Mouse (Mus musculus): Measurements from ENCODE around the gene Pon3. TPM values are rescaled to one million over a fixed set of nuclear protein-coding genes. Genes with fewer than 3 reads are reported as not detected.

The Pon3 gene
- polyA plus RNA-seq, 1 experiment from 2014 or later: 7.9 TPM

DNA sequence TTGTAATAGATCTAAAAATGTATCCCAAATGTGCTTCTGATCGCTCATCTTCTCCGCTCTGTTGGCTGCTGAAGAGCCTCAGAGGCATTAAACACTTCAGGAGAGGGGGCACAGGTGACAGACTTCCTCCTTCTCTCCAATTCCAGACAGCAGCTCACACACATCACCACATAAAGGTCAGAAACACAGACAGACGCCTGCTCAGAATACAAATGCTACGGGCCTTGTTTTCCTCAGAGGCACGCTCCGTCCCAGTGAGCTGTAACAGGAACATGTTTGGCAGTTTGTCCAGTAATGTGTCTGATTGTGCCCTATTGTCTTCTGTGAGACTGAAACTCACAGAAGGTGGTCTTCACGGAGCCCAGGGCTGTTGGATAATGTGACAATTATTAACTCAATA is 26.3 kb upstream of the Pon3 start:
- 0 out of 2 replicates have a peak, but pooled peaks cover 6% of the 10 kb centered on the region for H3K36me3 ChIP-seq
- H3K27ac ChIP-seq: no peak overlapping the region
- H3K27me3 ChIP-seq (ENCODE audit: low read depth, poor library complexity, severe bottlenecking): no peaks in the 10 kb centered on the region
- H3K4me3 ChIP-seq: no peak overlapping the region
- 0 out of 2 replicates have a peak, but pooled peaks cover 4% of the 10 kb centered on the region for H3K4me1 ChIP-seq
- no peaks in the 10 kb centered on the region for H3K9me3 ChIP-seq (replicated peaks)
- DNase-seq (ENCODE audit: low spot score): no peak
- 92% methylated on average over 7 of the region's 7 CpGs for WGBS

- Histone ChIP-seq H3K36me3 (peaks cover 22% of the 10 kb centered on the region), H3K9me3 (replicated peaks) (no peaks in the 10 kb centered on the region), H3K4me3 (no peak overlapping the region), H3K27me3 (ENCODE audit: low read depth, poor library complexity, severe bottlenecking) (no peaks in the 10 kb centered on the region), H3K4me1 (0 out of 2 replicates have a peak, but pooled peaks cover 4% of the 10 kb centered on the region), H3K27ac (no peak overlapping the region)
- 49% methylated on average over 6 of the region's 6 CpGs for WGBS
- no peak for DNase-seq (ENCODE audit: low spot score)
These were observed 24.7 kb upstream of the Pon3 start for GRCm38 (mm10) chr6:5280576-5281305.

DNA sequence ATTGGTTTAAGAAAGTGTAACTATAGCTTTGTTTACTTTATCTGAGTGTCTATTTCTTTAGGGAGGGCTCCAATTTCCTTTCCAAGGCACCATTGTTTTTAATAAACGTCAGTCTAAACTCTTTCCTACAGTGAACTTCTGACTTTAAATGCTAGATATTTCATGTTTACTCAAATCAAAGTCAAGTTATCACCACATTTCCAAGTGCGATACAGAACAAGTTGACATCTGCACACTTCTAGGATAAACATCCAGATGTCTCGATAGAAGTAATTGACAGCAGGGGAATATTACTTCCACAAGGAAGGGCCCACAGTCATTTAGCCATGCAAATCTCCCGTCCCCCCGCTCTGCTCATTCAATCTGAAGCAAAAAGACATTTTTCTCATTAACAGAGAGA is 21.9 kb upstream of the Pon3 start:
- Histone ChIP-seq H3K36me3 (peaks cover 30% of the 10 kb centered on the region), H3K4me3 (no peak overlapping the region), H3K4me1 (0 out of 2 replicates have a peak, but pooled peaks cover 4% of the 10 kb centered on the region), H3K9me3 (replicated peaks) (no peaks in the 10 kb centered on the region), H3K27me3 (ENCODE audit: low read depth, poor library complexity, severe bottlenecking) (no peaks in the 10 kb centered on the region), H3K27ac (no peak overlapping the region)
- DNase-seq (ENCODE audit: low spot score): no peak
- 72% methylated on average over 5 of the region's 5 CpGs for WGBS

- H3K4me3 ChIP-seq: no peak overlapping the region
- H3K36me3 ChIP-seq: peaks cover 23% of the 10 kb centered on the region
- no peaks in the 10 kb centered on the region for H3K27me3 ChIP-seq (ENCODE audit: low read depth, poor library complexity, severe bottlenecking)
- no peak overlapping the region for H3K27ac ChIP-seq
- 73% methylated on average over 6 of the region's 6 CpGs for WGBS
- DNase-seq (ENCODE audit: low spot score): no peak
- 0 out of 2 replicates have a peak, but pooled peaks cover 2% of the 10 kb centered on the region for H3K4me1 ChIP-seq
- H3K9me3 ChIP-seq (replicated peaks): no peaks in the 10 kb centered on the region
These were observed 13.6 kb upstream of the Pon3 start for GRCm38 (mm10) chr6:5269641-5270040.

GRCm38 (mm10) chr6:5264793-5265192 is 8.7 kb upstream of the Pon3 start:
- Histone ChIP-seq H3K27me3 (ENCODE audit: low read depth, poor library complexity, severe bottlenecking) (no peaks in the 10 kb centered on the region), H3K4me1 (0 out of 2 replicates have a peak, but pooled peaks cover 2% of the 10 kb centered on the region), H3K9me3 (replicated peaks) (no peaks in the 10 kb centered on the region), H3K27ac (no peak overlapping the region), H3K36me3 (peaks cover 6% of the 10 kb centered on the region; the same call in 1 of the 2 replicates), H3K4me3 (no peak overlapping the region)
- DNase-seq (ENCODE audit: low spot score): no peak
- 74% methylated on average over 8 of the region's 8 CpGs for WGBS

DNA sequence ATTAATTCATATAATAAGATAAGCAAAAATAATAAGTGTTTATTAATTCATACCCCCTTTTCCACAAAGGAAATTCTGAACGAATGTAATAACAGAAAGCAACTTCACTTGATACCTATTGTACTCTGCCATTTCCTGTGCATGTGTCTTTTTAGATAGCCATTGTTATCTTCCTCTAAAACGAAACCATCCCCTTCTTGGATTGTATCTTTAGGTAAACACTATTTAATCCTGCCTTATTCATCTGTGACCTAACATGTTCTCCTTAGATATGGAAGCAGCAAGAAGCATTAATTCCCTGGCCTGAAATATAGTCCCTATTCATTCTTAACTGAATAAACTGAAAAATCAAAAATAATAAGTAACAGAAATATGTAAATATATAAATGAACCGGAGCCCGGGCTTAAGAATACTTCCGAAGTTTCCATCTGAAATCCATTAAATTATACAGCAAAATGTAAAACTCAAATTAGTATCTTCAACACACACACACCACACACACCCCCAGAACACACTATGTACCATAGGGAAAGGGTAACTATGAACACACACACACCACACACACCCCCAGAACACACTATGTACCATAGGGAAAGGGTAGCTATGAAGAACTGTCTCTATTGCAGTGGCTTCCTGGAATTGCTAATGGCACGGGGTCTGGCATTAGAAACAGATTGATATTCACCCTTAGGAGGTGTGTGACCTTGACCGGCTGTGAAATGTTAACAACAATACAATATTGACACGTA is 7.3 kb upstream of the Pon3 start:
- WGBS: 86% methylated on average over 8 of the region's 8 CpGs
- Histone ChIP-seq H3K27ac (no peak overlapping the region), H3K36me3 (0 out of 2 replicates have a peak, but pooled peaks cover 3% of the 10 kb centered on the region), H3K9me3 (replicated peaks) (no peaks in the 10 kb centered on the region), H3K4me1 (no peaks in the 10 kb centered on the region), H3K27me3 (ENCODE audit: low read depth, poor library complexity, severe bottlenecking) (no peaks in the 10 kb centered on the region), H3K4me3 (no peak overlapping the region)
- no peak for DNase-seq (ENCODE audit: low spot score)

GRCm38 (mm10) chr6:5262322-5263249 is 6.5 kb upstream of the Pon3 start:
- DNase-seq (ENCODE audit: low spot score): no peak
- Histone ChIP-seq H3K27ac (no peak overlapping the region), H3K9me3 (replicated peaks) (no peaks in the 10 kb centered on the region), H3K27me3 (ENCODE audit: low read depth, poor library complexity, severe bottlenecking) (no peaks in the 10 kb centered on the region), H3K4me1 (no peaks in the 10 kb centered on the region), H3K36me3 (no peaks in the 10 kb centered on the region), H3K4me3 (no peak overlapping the region)
- 88% methylated on average over 9 of the region's 10 CpGs for whole genome bisulfite sequencing

DNA sequence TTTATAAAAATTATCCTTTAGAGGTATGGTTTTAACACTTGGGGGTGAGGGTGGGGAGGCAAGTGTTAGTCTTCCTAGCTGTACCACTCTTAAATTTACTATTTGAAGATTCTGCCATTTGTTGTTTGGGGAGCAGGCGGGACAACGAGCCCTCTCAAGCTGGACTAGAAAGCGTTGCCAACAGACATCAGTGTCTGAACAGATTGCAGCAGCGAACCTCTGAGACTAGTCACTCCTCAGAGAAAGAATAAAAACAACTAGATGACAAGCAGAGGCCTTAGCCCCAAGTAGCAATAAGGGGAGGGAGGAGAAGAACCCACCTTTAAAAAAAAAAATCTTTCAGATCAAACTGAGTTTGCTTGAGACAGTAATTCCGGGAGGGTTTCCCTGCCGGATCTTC is 795 bp downstream of the Pon3 start:
- H3K4me1 ChIP-seq: peaks cover 16% of the 10 kb centered on the region
- WGBS: 54% methylated on average over 6 of the region's 6 CpGs
- H3K27ac ChIP-seq: peak overlapping the region; percentile 84; the same call in 1 of the 2 replicates
- H3K4me3 ChIP-seq: peak overlapping the region; percentile 52
- no peaks in the 10 kb centered on the region for H3K9me3 ChIP-seq (replicated peaks)
- no peaks in the 10 kb centered on the region for H3K36me3 ChIP-seq
- no peak for DNase-seq (ENCODE audit: low spot score)
- H3K27me3 ChIP-seq (ENCODE audit: low read depth, poor library complexity, severe bottlenecking): no peaks in the 10 kb centered on the region

- H3K36me3 ChIP-seq: no peaks in the 10 kb centered on the region
- WGBS: 92% methylated on average over 2 of the region's 2 CpGs
- no peaks in the 10 kb centered on the region for H3K27me3 ChIP-seq (ENCODE audit: low read depth, poor library complexity, severe bottlenecking)
- no peak for DNase-seq (ENCODE audit: low spot score)
- H3K27ac ChIP-seq: no peak overlapping the region
- H3K4me3 ChIP-seq: no peak overlapping the region
- H3K9me3 ChIP-seq (replicated peaks): no peaks in the 10 kb centered on the region
- H3K4me1 ChIP-seq: peaks cover 16% of the 10 kb centered on the region
These were observed 1.2 kb downstream of the Pon3 start for GRCm38 (mm10) chr6:5254869-5255268.

- H3K4me3 ChIP-seq: no peak overlapping the region
- H3K4me1 ChIP-seq: no peaks in the 10 kb centered on the region
- H3K36me3 ChIP-seq: no peaks in the 10 kb centered on the region
- H3K27me3 ChIP-seq (ENCODE audit: low read depth, poor library complexity, severe bottlenecking): no peaks in the 10 kb centered on the region
- peak; percentile 9 for DNase-seq (ENCODE audit: low spot score)
- H3K27ac ChIP-seq: no peak overlapping the region
- no peaks in the 10 kb centered on the region for H3K9me3 ChIP-seq (replicated peaks)
- whole genome bisulfite sequencing: 90% methylated on average over 6 of the region's 6 CpGs
These were observed 10.2 kb downstream of the Pon3 start for GRCm38 (mm10) chr6:5245926-5246325.

DNA sequence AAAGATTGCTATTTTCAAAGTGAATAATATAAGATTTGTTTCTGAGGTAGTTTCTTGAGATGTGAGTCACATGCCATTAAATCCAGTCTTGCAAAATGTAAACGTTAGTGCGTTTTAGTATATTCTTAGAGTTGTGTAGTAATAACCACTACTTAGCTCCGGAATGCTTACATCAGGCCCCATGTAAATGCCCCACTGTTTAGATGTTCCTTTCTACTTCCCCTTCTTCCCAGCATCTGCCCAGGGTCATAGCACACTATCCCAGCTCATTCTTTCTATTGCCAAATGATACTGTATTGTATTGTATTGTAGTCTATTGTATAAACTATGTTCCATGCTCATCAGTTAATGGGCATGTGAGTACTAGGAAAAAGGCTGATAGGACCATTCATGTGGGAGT is 17.3 kb downstream of the Pon3 start:
- H3K27ac ChIP-seq: no peak overlapping the region
- no peak overlapping the region for H3K4me3 ChIP-seq
- 96% methylated on average over 3 of the region's 3 CpGs for WGBS
- no peaks in the 10 kb centered on the region for H3K36me3 ChIP-seq
- no peaks in the 10 kb centered on the region for H3K27me3 ChIP-seq (ENCODE audit: low read depth, poor library complexity, severe bottlenecking)
- H3K9me3 ChIP-seq (replicated peaks): no peaks in the 10 kb centered on the region
- DNase-seq (ENCODE audit: low spot score): no peak
- H3K4me1 ChIP-seq: no peaks in the 10 kb centered on the region

- Histone ChIP-seq H3K27ac (no peak overlapping the region), H3K27me3 (ENCODE audit: low read depth, poor library complexity, severe bottlenecking) (no peaks in the 10 kb centered on the region), H3K9me3 (replicated peaks) (no peaks in the 10 kb centered on the region), H3K4me1 (no peaks in the 10 kb centered on the region), H3K4me3 (no peak overlapping the region), H3K36me3 (no peaks in the 10 kb centered on the region)
- no peak for DNase-seq (ENCODE audit: low spot score)
- WGBS: 96% methylated on average over 4 of the region's 4 CpGs
These were observed 18.6 kb downstream of the Pon3 start for GRCm38 (mm10) chr6:5237510-5237909.

Measured in limb, embryonic 10.5 days (tissue).